Mouse (Mus musculus): Measurements from ENCODE around the gene Neurl1b. TPM values are rescaled to one million over a fixed set of nuclear protein-coding genes. Genes with fewer than 3 reads are reported as not detected.
A peak's percentile ranks its signal among the peaks of the same experiment; 100 is the strongest.

Gene Neurl1b
- polyA plus RNA-seq, 1 experiment from 2014 or later, result 1.9 TPM

DNA sequence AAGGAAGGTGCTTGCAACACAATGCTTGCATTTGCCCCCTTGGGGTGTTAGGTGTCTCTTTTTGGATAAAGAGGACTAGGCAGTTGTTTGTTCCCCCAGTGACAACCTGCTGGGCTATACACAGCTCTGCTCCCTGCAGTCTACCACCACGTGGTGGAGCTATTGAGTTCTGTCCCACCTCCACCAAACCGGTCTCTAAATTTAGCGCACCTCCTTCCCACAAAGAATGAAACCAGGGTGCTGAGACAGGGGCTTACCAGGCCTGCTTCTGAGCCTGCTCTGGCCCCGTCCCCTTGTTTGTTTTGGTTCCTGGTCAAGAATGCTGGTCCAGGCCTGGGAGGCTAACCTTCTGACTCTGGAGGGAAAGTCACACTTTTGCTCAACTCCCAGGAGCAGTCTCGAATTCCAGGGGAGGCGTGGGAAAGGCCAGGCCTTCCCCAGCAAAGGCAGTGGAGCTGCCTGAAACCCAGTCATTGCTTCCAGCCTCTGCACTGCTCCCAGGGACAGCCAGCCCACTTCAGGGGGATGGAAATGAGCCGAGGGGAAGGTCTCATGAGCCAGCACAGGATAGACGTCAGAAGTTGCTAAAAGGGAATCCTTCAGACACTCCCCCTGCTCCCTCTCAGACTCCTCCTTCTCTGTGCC lies 37.1 kb downstream of the Neurl1b start:
- Histone ChIP-seq H3K9ac (no peak overlapping the region), H3K27me3 (ENCODE audit: insufficient read depth, low read length) (no peaks in the 10 kb centered on the region), H3K27ac (ENCODE audit: low read depth) (0 out of 2 replicates have a peak overlapping the region, but pooled peaks have one; percentile 30), H3K4me2 (no peak overlapping the region), H3K36me3 (ENCODE audit: insufficient read depth) (0 out of 2 replicates have a peak, but pooled peaks cover 7% of the 10 kb centered on the region), H3K4me3 (ENCODE audit: low read depth, low read length) (no peak overlapping the region), H3K4me1 (ENCODE audit: insufficient read depth) (peaks cover 3% of the 10 kb centered on the region; the same call in 1 of the 2 replicates), H3K9me3 (ENCODE audit: low read depth, low read length) (no peaks in the 10 kb centered on the region)
- peak; percentile 60 for TF ChIP-seq CTCF (IDR thresholded peaks at IDR 0.05; ENCODE audit: low read depth)
- DNase-seq, result peak; percentile 61
- peak; percentile 62; the same call in 1 of the 2 replicates for ATAC-seq (ENCODE audit: insufficient read depth)
- WGBS, result 24% methylated on average over 8 of the region's 8 CpGs

GRCm38 (mm10) chr17:26452371-26452972 lies 37.8 kb downstream of the Neurl1b start:
- H3K4me2 ChIP-seq, result no peak overlapping the region
- no peaks in the 10 kb centered on the region for H3K9me3 ChIP-seq (ENCODE audit: low read depth, low read length)
- DNase-seq (peak; percentile 88), ATAC-seq (ENCODE audit: insufficient read depth) (peak; percentile 52; the same call in 1 of the 2 replicates)
- 0 out of 2 replicates have a peak overlapping the region, but pooled peaks have one; percentile 30 for H3K27ac ChIP-seq (ENCODE audit: low read depth)
- WGBS, result 59% methylated on average over 5 of the region's 5 CpGs
- no peak overlapping the region for H3K4me3 ChIP-seq (ENCODE audit: low read depth, low read length)
- no peaks in the 10 kb centered on the region for H3K36me3 ChIP-seq (ENCODE audit: insufficient read depth)
- no peak overlapping the region for H3K9ac ChIP-seq
- TF ChIP-seq CTCF (IDR thresholded peaks at IDR 0.05; ENCODE audit: low read depth), result peak; percentile 88
- H3K27me3 ChIP-seq (ENCODE audit: insufficient read depth, low read length), result no peaks in the 10 kb centered on the region
- peaks cover 3% of the 10 kb centered on the region; the same call in 1 of the 2 replicates for H3K4me1 ChIP-seq (ENCODE audit: insufficient read depth)

GRCm38 (mm10) chr17:26457506-26457905 lies 42.9 kb downstream of the Neurl1b start:
- no peak overlapping the region for H3K27ac ChIP-seq (ENCODE audit: low read depth)
- no peaks in the 10 kb centered on the region for H3K27me3 ChIP-seq (ENCODE audit: insufficient read depth, low read length)
- H3K36me3 ChIP-seq (ENCODE audit: insufficient read depth), result no peaks in the 10 kb centered on the region
- TF ChIP-seq CTCF (IDR thresholded peaks at IDR 0.05; ENCODE audit: low read depth), result no peak
- no peak overlapping the region for H3K4me2 ChIP-seq
- H3K9ac ChIP-seq, result no peak overlapping the region
- H3K4me1 ChIP-seq (ENCODE audit: insufficient read depth), result no peaks in the 10 kb centered on the region
- H3K4me3 ChIP-seq (ENCODE audit: low read depth, low read length), result no peak overlapping the region
- ATAC-seq (ENCODE audit: insufficient read depth), result no peak
- no peak for DNase-seq
- no peaks in the 10 kb centered on the region for H3K9me3 ChIP-seq (ENCODE audit: low read depth, low read length)

DNA sequence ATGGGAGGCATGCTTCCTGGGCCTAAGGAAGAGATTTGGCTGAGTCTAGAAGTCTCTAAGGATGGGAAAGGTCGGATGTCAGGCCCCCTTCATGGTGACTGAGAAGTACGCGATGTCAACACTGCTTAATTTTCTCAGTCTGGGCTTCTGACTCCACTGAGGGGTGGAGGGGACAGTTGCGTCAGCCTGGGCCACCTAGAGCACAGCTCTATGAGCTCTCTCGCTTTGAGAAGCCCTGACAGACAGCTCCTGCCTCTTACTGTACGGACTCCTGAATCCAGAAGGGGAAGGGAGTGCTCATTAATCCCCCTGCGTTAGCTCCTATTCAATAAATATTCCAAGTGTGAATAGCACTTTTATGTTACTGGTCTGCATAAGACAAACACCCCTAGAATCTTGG lies 43.4 kb downstream of the Neurl1b start:
- Histone ChIP-seq H3K9me3 (ENCODE audit: low read depth, low read length) (no peaks in the 10 kb centered on the region), H3K36me3 (ENCODE audit: insufficient read depth) (no peaks in the 10 kb centered on the region), H3K4me1 (ENCODE audit: insufficient read depth) (no peaks in the 10 kb centered on the region), H3K27ac (ENCODE audit: low read depth) (no peak overlapping the region), H3K27me3 (ENCODE audit: insufficient read depth, low read length) (no peaks in the 10 kb centered on the region), H3K4me3 (ENCODE audit: low read depth, low read length) (no peak overlapping the region), H3K9ac (no peak overlapping the region), H3K4me2 (no peak overlapping the region)
- ATAC-seq (ENCODE audit: insufficient read depth) (no peak), DNase-seq (no peak)
- WGBS, result 41% methylated on average over 7 of the region's 7 CpGs
- no peak for TF ChIP-seq CTCF (IDR thresholded peaks at IDR 0.05; ENCODE audit: low read depth)

- H3K4me2 ChIP-seq, result no peak overlapping the region
- no peak for ATAC-seq (ENCODE audit: insufficient read depth)
Observed at GRCm38 (mm10) chr17:26462634-26463170, 48.1 kb downstream of the Neurl1b start.

DNA sequence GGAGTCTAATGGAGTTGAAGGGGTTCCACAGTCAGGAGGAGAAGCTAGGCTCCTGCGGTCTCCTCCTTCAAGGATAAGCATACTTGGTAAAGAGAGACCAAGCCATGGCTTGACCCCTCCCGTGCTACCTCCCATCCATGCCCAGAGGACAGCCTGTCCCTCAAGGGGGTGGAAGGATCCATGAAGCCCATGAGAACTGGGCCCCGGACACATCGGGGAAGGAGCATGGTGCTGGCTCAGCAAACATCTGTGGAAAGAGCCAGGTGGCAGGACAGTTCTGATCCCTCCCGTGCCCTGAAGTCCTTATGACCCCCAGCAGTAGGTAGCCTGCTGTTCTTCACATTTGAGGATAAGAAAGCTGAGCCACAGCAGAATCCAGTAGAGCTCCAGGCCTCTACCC lies 48.8 kb downstream of the Neurl1b start:
- Histone ChIP-seq H3K9me3 (ENCODE audit: low read depth, low read length) (no peaks in the 10 kb centered on the region), H3K9ac (no peak overlapping the region), H3K4me1 (ENCODE audit: insufficient read depth) (no peaks in the 10 kb centered on the region), H3K27me3 (ENCODE audit: insufficient read depth, low read length) (no peaks in the 10 kb centered on the region), H3K4me2 (no peak overlapping the region), H3K4me3 (ENCODE audit: low read depth, low read length) (no peak overlapping the region), H3K27ac (ENCODE audit: low read depth) (no peak overlapping the region), H3K36me3 (ENCODE audit: insufficient read depth) (no peaks in the 10 kb centered on the region)
- TF ChIP-seq CTCF (IDR thresholded peaks at IDR 0.05; ENCODE audit: low read depth), result no peak
- no peak for ATAC-seq (ENCODE audit: insufficient read depth)
- 88% methylated on average over 5 of the region's 5 CpGs for WGBS
- no peak for DNase-seq

More at GRCm38 (mm10) chr17:26462634-26463170, 48.1 kb downstream of the Neurl1b start:
- Histone ChIP-seq H3K4me1 (ENCODE audit: insufficient read depth) (no peaks in the 10 kb centered on the region), H3K9me3 (ENCODE audit: low read depth, low read length) (no peaks in the 10 kb centered on the region), H3K4me3 (ENCODE audit: low read depth, low read length) (no peak overlapping the region), H3K9ac (no peak overlapping the region), H3K36me3 (ENCODE audit: insufficient read depth) (no peaks in the 10 kb centered on the region), H3K27ac (ENCODE audit: low read depth) (no peak overlapping the region), H3K27me3 (ENCODE audit: insufficient read depth, low read length) (no peaks in the 10 kb centered on the region)
- WGBS, result 23% methylated on average over 12 of the region's 12 CpGs
- peak; percentile 84 for DNase-seq
- peak; percentile 97 for TF ChIP-seq CTCF (IDR thresholded peaks at IDR 0.05; ENCODE audit: low read depth)

DNA sequence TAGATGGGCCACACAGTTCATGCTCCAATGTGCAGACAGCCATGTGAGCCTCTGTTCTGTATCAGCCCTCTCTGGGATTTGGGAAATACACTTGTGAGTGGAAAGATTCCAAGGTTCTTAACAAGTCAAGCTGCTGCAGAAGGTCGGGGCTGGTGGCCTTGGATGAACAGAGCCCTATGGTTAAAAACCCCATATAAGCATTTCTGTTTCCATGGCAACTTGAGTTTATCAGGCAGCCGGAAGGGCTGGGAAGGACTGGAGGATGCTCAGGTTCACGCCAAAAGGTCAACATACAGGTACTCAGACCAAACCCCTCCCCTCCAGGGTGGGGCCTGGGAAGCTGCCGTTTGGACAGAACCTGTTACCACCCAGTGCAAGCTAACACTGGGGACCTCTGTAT lies 49.4 kb downstream of the Neurl1b start:
- ATAC-seq (ENCODE audit: insufficient read depth), result no peak
- TF ChIP-seq CTCF (IDR thresholded peaks at IDR 0.05; ENCODE audit: low read depth), result no peak
- H3K27ac ChIP-seq (ENCODE audit: low read depth), result no peak overlapping the region

More for the DNA sequence above, 49.4 kb downstream of the Neurl1b start:
- no peaks in the 10 kb centered on the region for H3K36me3 ChIP-seq (ENCODE audit: insufficient read depth)
- no peak overlapping the region for H3K4me3 ChIP-seq (ENCODE audit: low read depth, low read length)
- H3K9ac ChIP-seq, result no peak overlapping the region
- H3K27me3 ChIP-seq (ENCODE audit: insufficient read depth, low read length), result no peaks in the 10 kb centered on the region
- H3K9me3 ChIP-seq (ENCODE audit: low read depth, low read length), result no peaks in the 10 kb centered on the region
- WGBS, result 26% methylated on average over 4 of the region's 4 CpGs
- DNase-seq, result no peak
- no peak overlapping the region for H3K4me2 ChIP-seq
- no peaks in the 10 kb centered on the region for H3K4me1 ChIP-seq (ENCODE audit: insufficient read depth)
